34 mouse cellular contexts compared by ENCODE assay signal in the genomic region with DNA sequence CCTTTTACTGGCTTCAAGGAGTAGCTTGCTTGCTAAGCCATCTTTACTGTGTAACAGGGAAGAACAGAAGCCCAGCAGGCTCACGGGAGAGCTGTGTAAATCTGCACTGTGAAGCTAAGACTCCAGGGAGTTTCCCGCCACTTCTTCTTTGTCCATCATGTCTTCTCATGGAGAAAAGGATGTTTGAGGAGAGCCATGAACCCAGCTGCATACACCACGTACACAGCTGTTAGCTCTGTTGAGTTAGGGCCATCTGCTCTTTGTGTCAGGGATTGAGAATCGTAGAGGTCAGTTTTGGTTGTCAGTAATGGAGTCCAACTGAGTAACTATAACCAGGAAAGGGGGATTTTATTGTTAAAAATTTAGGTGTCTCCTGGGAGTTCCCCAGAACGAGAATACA. TPM values are rescaled to one million over a fixed set of nuclear protein-coding genes. Genes with fewer than 3 reads are reported as not detected.
DNase-seq lines count a peak whose midpoint lies in the region; ATAC-seq lines count a peak whose summit lies in the region.
"Had no signal": no experiment of that assay in that cellular context is flagged by ENCODE, and none has a peak within 500 bp of the region (broad histone marks: within the 10 kb centered on the region; RNA-seq: fewer than 3 reads in every experiment).

No protein-coding gene starts in this region.

- H3K9me3 ChIP-seq in heart, embryonic 10.5 days = no peaks in the 10 kb centered on the region
- H3K9me3 ChIP-seq in midbrain, embryonic 11.5 days (ENCODE audit: control insufficient read depth, low read length) = no peaks in the 10 kb centered on the region
- H3K9me3 ChIP-seq in midbrain, embryonic 13.5 days = no peaks in the 10 kb centered on the region
- no peaks in the 10 kb centered on the region for H3K9me3 ChIP-seq in intestine, embryonic 16.5 days (ENCODE audit: control insufficient read depth, low read length)
- H3K9me3 ChIP-seq: embryonic facial prominence, embryonic 12.5 days; embryonic facial prominence, embryonic 15.5 days; heart, embryonic 15.5 days had no signal

- no peaks in the 10 kb centered on the region for H3K27me3 ChIP-seq in heart, embryonic 10.5 days (ENCODE audit: insufficient read depth, poor library complexity, severe bottlenecking)
- H3K27me3 ChIP-seq in midbrain, embryonic 11.5 days (ENCODE audit: control insufficient read depth, insufficient read depth, low read length) = no peaks in the 10 kb centered on the region
- no peaks in the 10 kb centered on the region for H3K27me3 ChIP-seq in midbrain, embryonic 13.5 days
- no peaks in the 10 kb centered on the region for H3K27me3 ChIP-seq in intestine, embryonic 16.5 days (replicated peaks; ENCODE audit: control insufficient read depth, insufficient read depth, low read length)
- H3K27me3 ChIP-seq: embryonic facial prominence, embryonic 12.5 days; embryonic facial prominence, embryonic 15.5 days; heart, embryonic 15.5 days had no signal

- intact Hi-C loops in heart, postnatal 10 days (cut with DNase I) = no loop called here
- intact Hi-C loops in heart, postnatal 25 days (cut with DNase I) = no loop called here

- H3K9ac ChIP-seq in midbrain, embryonic 11.5 days (ENCODE audit: low read length) = no peak overlapping the region
- no peak overlapping the region for H3K9ac ChIP-seq in midbrain, embryonic 13.5 days (replicated peaks)
- no peak overlapping the region for H3K9ac ChIP-seq in intestine, embryonic 16.5 days (ENCODE audit: low read depth, low read length)
- H3K9ac ChIP-seq: embryonic facial prominence, embryonic 12.5 days; embryonic facial prominence, embryonic 15.5 days; forebrain, postnatal 0 days; heart, embryonic 15.5 days; hindbrain, embryonic 14.5 days had no signal

- whole genome bisulfite sequencing in heart, embryonic 10.5 days = 77% methylated on average over 5 of the region's 5 CpGs
- 58% methylated on average over 5 of the region's 5 CpGs for WGBS in midbrain, embryonic 11.5 days
- WGBS in midbrain, embryonic 13.5 days = 53% methylated on average over 5 of the region's 5 CpGs
- WGBS in intestine, embryonic 16.5 days = 61% methylated on average over 5 of the region's 5 CpGs

- no peak overlapping the region for H3K4me3 ChIP-seq in heart, embryonic 10.5 days
- no peak overlapping the region for H3K4me3 ChIP-seq in midbrain, embryonic 11.5 days (ENCODE audit: low read depth, low read length)
- no peak overlapping the region for H3K4me3 ChIP-seq in midbrain, embryonic 13.5 days (replicated peaks)
- no peak overlapping the region for H3K4me3 ChIP-seq in intestine, embryonic 16.5 days (ENCODE audit: low read length)
- H3K4me3 ChIP-seq: embryonic facial prominence, embryonic 12.5 days; embryonic facial prominence, embryonic 15.5 days; gastrocnemius, adult 2 months; heart, adult 2 months; heart, embryonic 15.5 days had no signal

- peak; percentile 33 to 47 for DNase-seq in heart, adult 18-20 months
- DNase-seq in heart, embryonic 10.5 days (ENCODE audit: low spot score) = no peak
- DNase-seq in heart, postnatal 10 days = peak; percentile 38 to 54
- DNase-seq in heart, postnatal 25 days (ENCODE audit: low spot score) = no peak
- DNase-seq in midbrain, embryonic 11.5 days (ENCODE audit: low spot score, missing footprints) = peak; percentile 86
- DNase-seq in heart, postnatal 4 days = peak; percentile 16
- DNase-seq: adrenal gland, adult 2 months; adrenal gland, postnatal 14 days; cerebellum, adult 11-12 months; cerebellum, adult 8-10 months; cerebellum, postnatal 10 days; cerebellum, postnatal 36 days; forebrain, postnatal 0 days; gastrocnemius, adult 2 months had no signal

- no peak overlapping the region for H3K27ac ChIP-seq in heart, embryonic 10.5 days
- no peak overlapping the region for H3K27ac ChIP-seq in midbrain, embryonic 11.5 days (ENCODE audit: low read depth, low read length)
- no peak overlapping the region for H3K27ac ChIP-seq in midbrain, embryonic 13.5 days
- no peak overlapping the region for H3K27ac ChIP-seq in intestine, embryonic 16.5 days (ENCODE audit: low read length)
- H3K27ac ChIP-seq: embryonic facial prominence, embryonic 12.5 days; embryonic facial prominence, embryonic 15.5 days; gastrocnemius, adult 2 months; heart, adult 2 months; heart, embryonic 15.5 days; hindbrain, embryonic 14.5 days; hindbrain, postnatal 0 days had no signal

- H3K36me3 ChIP-seq in heart, embryonic 10.5 days = no peaks in the 10 kb centered on the region
- no peaks in the 10 kb centered on the region for H3K36me3 ChIP-seq in midbrain, embryonic 11.5 days (ENCODE audit: control insufficient read depth, insufficient read depth, low read length)
- H3K36me3 ChIP-seq in midbrain, embryonic 13.5 days = no peaks in the 10 kb centered on the region
- H3K36me3 ChIP-seq in intestine, embryonic 16.5 days (ENCODE audit: control insufficient read depth, insufficient read depth, low read length) = no peaks in the 10 kb centered on the region
- H3K36me3 ChIP-seq: embryonic facial prominence, embryonic 12.5 days; embryonic facial prominence, embryonic 15.5 days; heart, embryonic 15.5 days had no signal

- no peak overlapping the region for H3K4me2 ChIP-seq in midbrain, embryonic 11.5 days
- H3K4me2 ChIP-seq in midbrain, embryonic 13.5 days (replicated peaks) = no peak overlapping the region
- H3K4me2 ChIP-seq in intestine, embryonic 16.5 days (ENCODE audit: low read depth, low read length) = no peak overlapping the region
- H3K4me2 ChIP-seq: embryonic facial prominence, embryonic 12.5 days; embryonic facial prominence, embryonic 15.5 days; heart, embryonic 15.5 days; hindbrain, embryonic 14.5 days had no signal

- ATAC-seq in midbrain, embryonic 11.5 days (ENCODE audit: low FRiP score) = no peak
- ATAC-seq in midbrain, embryonic 13.5 days = no peak
- ATAC-seq in intestine, embryonic 16.5 days = no peak
- ATAC-seq: CD4-positive, CD25-positive, alpha-beta regulatory T cell, adult 4 months; forebrain, embryonic 14.5 days; forebrain, postnatal 0 days; hindbrain, postnatal 0 days; inflammation-experienced regulatory T-cells, adult 6 months; intestine, postnatal 0 days had no signal

- no peaks in the 10 kb centered on the region for H3K4me1 ChIP-seq in heart, embryonic 10.5 days
- H3K4me1 ChIP-seq in midbrain, embryonic 11.5 days (ENCODE audit: control insufficient read depth, insufficient read depth, low read length) = no peaks in the 10 kb centered on the region
- 0 out of 2 replicates have a peak, but pooled peaks cover 4% of the 10 kb centered on the region for H3K4me1 ChIP-seq in midbrain, embryonic 13.5 days (replicated peaks)
- H3K4me1 ChIP-seq in intestine, embryonic 16.5 days (ENCODE audit: control insufficient read depth, insufficient read depth, low read length) = no peaks in the 10 kb centered on the region
- H3K4me1 ChIP-seq: embryonic facial prominence, embryonic 15.5 days; heart, embryonic 15.5 days had no signal

RNA-seq across cellular contexts. Expression of a gene that starts 26.3 kb away (rescaled TPM):
- total RNA-seq in heart, adult 18-20 months (2021) = 1 to 10 TPM; 5.3 to 6.8 TPM
- polyA plus RNA-seq in heart, embryonic 10.5 days (2016; fragmentation: Nextera tagmentation; extraction: Ambion mirVana) = 3.2 and 3.3 TPM in 2 replicates
- total RNA-seq in heart, postnatal 10 days (2021) = 1 to 10 TPM; 5.7 to 5.9 TPM
- 1 to 10 TPM; 5.1 to 5.2 TPM for total RNA-seq in heart, postnatal 25 days (2021)
- 2.0 and 2.1 TPM in 2 replicates for polyA plus RNA-seq in midbrain, embryonic 11.5 days (2014; fragmentation: Nextera tagmentation; extraction: Ambion mirVana)
- 9.5 and 10.5 TPM in 2 replicates for polyA plus RNA-seq in midbrain, embryonic 13.5 days (2015; fragmentation: Nextera tagmentation; extraction: Ambion mirVana)
- total RNA-seq in heart, postnatal 4 days (2021) = 1 to 10 TPM; 6.2 to 7.1 TPM
- polyA plus RNA-seq in intestine, embryonic 16.5 days (2015; fragmentation: Nextera tagmentation; extraction: Ambion mirVana) = 4.0 and 4.4 TPM in 2 replicates
- total RNA-seq: MEL had no signal

RNA-seq across cellular contexts. Expression of a gene that starts 48.6 kb away (rescaled TPM):
- under 1 TPM; 0.51 to 0.65 TPM for total RNA-seq in heart, adult 18-20 months (2021)
- polyA plus RNA-seq in heart, embryonic 10.5 days (2016; fragmentation: Nextera tagmentation; extraction: Ambion mirVana) = not detected in 2 replicates
- total RNA-seq in heart, postnatal 10 days (2021) = not detected
- not detected for total RNA-seq in heart, postnatal 25 days (2021)
- not detected in 2 replicates for polyA plus RNA-seq in midbrain, embryonic 11.5 days (2014; fragmentation: Nextera tagmentation; extraction: Ambion mirVana)
- not detected in 2 replicates for polyA plus RNA-seq in midbrain, embryonic 13.5 days (2015; fragmentation: Nextera tagmentation; extraction: Ambion mirVana)
- under 1 TPM in 1 of 2 experiments, not detected in 1; 0.79 TPM for total RNA-seq in heart, postnatal 4 days (2021)
- polyA plus RNA-seq in intestine, embryonic 16.5 days (2015; fragmentation: Nextera tagmentation; extraction: Ambion mirVana) = 93.8 and 157 TPM in 2 replicates
- total RNA-seq: adrenal gland, adult 2 months; adrenal gland, postnatal 14 days; forebrain, postnatal 0 days; gastrocnemius, adult 2 months; gastrocnemius, postnatal 14 days; gastrocnemius, postnatal 4 days; heart, postnatal 14 days; hindbrain, postnatal 0 days; MEL had no signal
- polyA plus RNA-seq: adrenal gland, adult 2 months; C2C12; CD4-positive, CD25-positive, alpha-beta regulatory T cell, adult 4 months; cortical plate, adult 2 months; embryonic facial prominence, embryonic 12.5 days; embryonic facial prominence, embryonic 15.5 days; forebrain, embryonic 11.5 days; forebrain, embryonic 14.5 days; forebrain, postnatal 0 days; heart, embryonic 15.5 days; hindbrain, embryonic 11.5 days; hindbrain, embryonic 14.5 days; hindbrain, postnatal 0 days; inflammation-experienced regulatory T-cells, adult 6 months had no signal

Comparison
In these comparisons a context has a peak if more than half of its experiments do, and no peak if none do; other contexts are left out.
1. DNase-seq: peak in heart, adult 18-20 months (2 of 2), heart, postnatal 10 days (2 of 2), midbrain, embryonic 11.5 days (single experiment) and heart, postnatal 4 days (single experiment); none in heart, embryonic 10.5 days (single experiment) and heart, postnatal 25 days (single experiment).